Mouse (Mus musculus) ES-Bruce4 (cell line): ENCODE measurements at regions not wholly inside any gene's neighbourhood (a gene's known extent, or its start where the extent isn't known, plus 50 kb on each side); places are given as distances from the start of the nearest gene placed in this dataset.

Source experiments
- CTCF ChIP-seq: IDR thresholded peaks from one replicate; pipeline ENCODE4 v1.8.1; 2011; ENCODE audit warnings: low read depth, low read length
- EP300 ChIP-seq: IDR thresholded peaks from 2 replicates; pipeline ENCODE4 v1.6.1; 2011; ENCODE audit warnings: low read depth, low read length; ENCODE audit not compliant: insufficient read depth
- POLR2A ChIP-seq: IDR thresholded peaks from one replicate; pipeline ENCODE4 v1.8.1; 2011; ENCODE audit warnings: low read length; ENCODE audit not compliant: insufficient read depth

DNA sequence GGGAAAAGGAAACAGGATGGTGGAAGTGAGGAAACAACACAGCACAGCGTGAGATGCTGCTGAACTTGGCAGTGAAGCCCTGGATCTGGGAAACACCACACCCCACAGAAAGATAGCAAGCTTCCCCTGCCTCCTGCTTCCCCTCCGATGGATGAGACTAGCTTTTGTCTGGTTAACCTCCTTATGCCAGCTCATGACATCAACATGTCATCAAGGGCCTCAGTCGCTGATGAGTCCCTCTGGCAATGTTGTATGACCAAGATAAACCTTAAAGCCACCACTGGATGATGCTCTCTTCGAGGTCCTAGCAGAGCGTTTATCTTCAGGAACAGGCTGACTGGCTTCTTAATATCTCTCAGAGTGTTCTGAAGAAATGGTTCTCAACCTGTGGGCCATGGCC is 388.1 kb downstream of the Cd83 start:
- TF ChIP-seq EP300 = no peak
- TF ChIP-seq POLR2A = no peak
- no peak for TF ChIP-seq CTCF
